Mouse (Mus musculus): ENCODE measurements around the gene Cyp4a30b. TPM values are rescaled to one million over a fixed set of nuclear protein-coding genes. Genes with fewer than 3 reads are reported as not detected.
"Not testable (repeated sequence)": the region's sequence is repeated elsewhere in the genome, so short reads cannot be mapped to it uniquely, and the experiment has no call there.

Gene Cyp4a30b
- not detected in 2 replicates for polyA plus RNA-seq (2015; fragmentation: Nextera tagmentation; extraction: Ambion mirVana)

DNA sequence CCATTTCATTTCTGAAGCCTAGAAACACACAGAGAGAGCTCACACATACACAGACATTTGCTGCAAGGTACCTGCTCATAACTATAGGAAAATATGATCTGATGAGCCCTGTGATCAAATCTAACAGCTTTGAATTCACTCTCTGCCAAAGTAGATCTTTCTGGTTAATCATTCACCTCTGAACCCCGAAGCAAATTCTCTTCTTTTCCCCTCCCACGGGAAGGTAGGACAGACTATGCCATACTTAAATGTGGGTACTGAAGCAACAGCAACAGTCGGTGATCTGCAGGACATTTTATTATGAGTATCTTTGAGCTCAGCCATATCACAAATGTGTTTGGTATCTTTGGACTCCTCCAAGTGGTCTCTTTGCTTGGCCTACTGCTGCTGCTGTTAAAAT is at the start of gene Cyp4a30b:
Cyp4a30b (plus strand) TSS at position 301 of the 400 bp plus-strand sequence.
- WGBS = 83% methylated on average over 3 of the region's 3 CpGs
- no peaks in the 10 kb centered on the region for H3K4me1 ChIP-seq
- H3K4me2 ChIP-seq (replicated peaks) = no peak within 1 kb of the TSS
- no peak within 1 kb of the TSS for H3K4me3 ChIP-seq (replicated peaks)
- no peaks in the 10 kb centered on the region for H3K36me3 ChIP-seq
- no peaks in the 10 kb centered on the region for H3K27me3 ChIP-seq
- H3K9ac ChIP-seq = no peak within 1 kb of the TSS
- H3K9me3 ChIP-seq (replicated peaks) = no peaks in the 10 kb centered on the region
- ATAC-seq (ENCODE audit: insufficient number of reproducible peaks, low FRiP score, low TSS enrichment, low read depth) = no peak
- no peak within 1 kb of the TSS for H3K27ac ChIP-seq (replicated peaks)

DNA sequence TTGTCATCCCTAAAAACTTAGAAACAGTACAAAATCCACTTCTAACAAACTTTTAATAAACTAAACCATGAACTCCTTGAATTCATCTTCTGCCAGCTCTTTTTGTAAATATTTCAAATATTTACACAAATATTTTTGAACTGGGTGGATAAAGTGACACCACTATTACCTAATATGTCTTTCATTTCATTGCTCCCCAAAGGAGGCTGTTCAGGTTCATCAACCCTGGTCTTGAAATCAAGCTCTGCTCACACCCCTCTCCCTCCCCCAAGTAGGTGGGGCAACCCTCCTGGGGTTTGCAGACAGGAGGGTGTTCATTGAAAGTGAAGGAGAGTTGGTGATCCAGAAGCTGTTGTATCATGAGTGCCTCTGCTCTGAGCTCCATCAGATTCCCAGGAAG is 41.1 kb upstream of the Cyp4a30b start, which contains the start of gene Cyp4a12b:
Cyp4a12b (plus strand) TSS at position 301 of the 400 bp plus-strand sequence.
- not testable (repeated sequence) for H3K4me3 ChIP-seq (replicated peaks)

DNA sequence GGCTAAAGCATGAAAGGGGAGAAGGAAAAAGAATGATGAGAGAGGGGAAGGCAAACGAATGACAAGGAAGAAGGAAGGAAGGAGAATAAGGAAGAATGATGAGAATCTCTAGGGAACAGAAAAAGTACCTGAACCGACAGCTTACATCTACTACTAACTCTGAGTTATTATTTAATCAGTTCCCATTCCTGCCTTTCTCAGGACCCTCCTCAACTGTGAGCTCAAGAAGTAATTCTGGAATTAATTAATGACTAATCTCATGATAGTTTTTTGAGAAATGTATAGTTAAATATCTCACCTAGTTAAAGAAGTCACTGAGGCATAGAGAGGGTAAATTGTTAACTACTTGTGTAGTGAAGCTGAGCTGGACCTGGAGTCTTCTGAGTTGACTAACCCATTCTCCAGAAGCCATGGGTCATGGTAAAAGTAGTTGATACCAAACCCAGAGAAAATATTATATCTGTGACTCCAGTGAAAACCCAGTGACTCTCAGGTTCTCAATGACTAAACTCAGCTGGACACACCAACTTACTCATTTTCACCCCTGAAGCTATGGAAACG is 1.7 kb upstream of the Cyp4a30b start:
- Histone ChIP-seq H3K27me3 (no peaks in the 10 kb centered on the region), H3K4me3 (replicated peaks) (no peak overlapping the region), H3K4me1 (no peaks in the 10 kb centered on the region), H3K36me3 (no peaks in the 10 kb centered on the region), H3K9ac (no peak overlapping the region), H3K4me2 (replicated peaks) (no peak overlapping the region), H3K27ac (replicated peaks) (no peak overlapping the region), H3K9me3 (replicated peaks) (no peaks in the 10 kb centered on the region)
- no peak for ATAC-seq (ENCODE audit: insufficient number of reproducible peaks, low FRiP score, low TSS enrichment, low read depth)
- 62% methylated on average over 3 of the region's 3 CpGs for WGBS

More for the DNA sequence above, 41.1 kb upstream of the Cyp4a30b start, which contains the start of gene Cyp4a12b:
- not testable (repeated sequence) for H3K36me3 ChIP-seq; ATAC-seq (ENCODE audit: insufficient number of reproducible peaks, low FRiP score, low TSS enrichment, low read depth); H3K9me3 ChIP-seq (replicated peaks); H3K4me2 ChIP-seq (replicated peaks); H3K9ac ChIP-seq; H3K27ac ChIP-seq (replicated peaks); H3K27me3 ChIP-seq; H3K4me1 ChIP-seq

DNA sequence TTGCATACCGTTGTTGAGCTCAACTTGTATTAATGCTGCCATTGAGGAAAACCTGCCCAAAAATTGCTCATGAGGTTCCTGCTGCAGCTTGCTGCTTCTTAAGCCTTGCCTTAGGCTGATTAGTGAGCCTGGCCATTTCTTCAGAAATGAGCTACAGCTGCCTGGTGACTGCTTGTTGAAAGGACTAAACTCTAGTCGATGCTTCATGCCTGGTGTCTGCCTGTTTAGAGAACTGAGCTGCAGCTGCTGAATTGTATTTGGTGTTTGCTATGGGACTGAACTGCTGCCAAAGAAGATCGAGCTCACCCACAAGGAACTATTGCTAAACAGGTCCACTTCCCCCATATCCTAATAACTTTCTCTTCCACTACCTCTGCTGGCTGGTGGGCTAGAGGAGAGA is 21.2 kb downstream of the Cyp4a30b start:
- not testable (repeated sequence) for H3K27ac ChIP-seq (replicated peaks); H3K36me3 ChIP-seq; H3K27me3 ChIP-seq; H3K9me3 ChIP-seq (replicated peaks); ATAC-seq (ENCODE audit: insufficient number of reproducible peaks, low FRiP score, low TSS enrichment, low read depth); H3K4me1 ChIP-seq; H3K9ac ChIP-seq; H3K4me3 ChIP-seq (replicated peaks); H3K4me2 ChIP-seq (replicated peaks)
- 64% methylated on average over 3 of the region's 3 CpGs for WGBS

DNA sequence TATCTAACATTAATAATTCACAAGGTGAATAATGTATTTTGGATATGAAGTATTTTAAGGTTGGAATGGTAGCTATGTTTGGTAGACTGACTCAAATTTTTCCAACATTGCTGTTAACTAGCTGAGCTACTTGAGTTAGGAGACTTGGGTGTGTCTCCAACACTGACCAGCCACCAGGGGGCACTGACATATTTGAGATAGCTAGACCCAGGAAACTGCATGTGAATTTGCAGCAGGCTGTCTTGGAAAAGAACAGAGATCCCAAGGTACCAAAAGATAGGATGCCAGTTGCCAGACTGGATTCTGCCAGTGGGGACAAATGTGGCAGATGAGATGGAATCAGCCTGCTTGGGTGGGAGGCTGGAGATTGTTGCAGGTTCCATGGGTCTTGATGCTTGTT is 23.6 kb downstream of the Cyp4a30b start:
- H3K4me1 ChIP-seq; H3K9me3 ChIP-seq (replicated peaks); H3K4me2 ChIP-seq (replicated peaks); H3K27ac ChIP-seq (replicated peaks); H3K9ac ChIP-seq; ATAC-seq (ENCODE audit: insufficient number of reproducible peaks, low FRiP score, low TSS enrichment, low read depth); H3K4me3 ChIP-seq (replicated peaks); H3K36me3 ChIP-seq; H3K27me3 ChIP-seq: not testable (repeated sequence)

DNA sequence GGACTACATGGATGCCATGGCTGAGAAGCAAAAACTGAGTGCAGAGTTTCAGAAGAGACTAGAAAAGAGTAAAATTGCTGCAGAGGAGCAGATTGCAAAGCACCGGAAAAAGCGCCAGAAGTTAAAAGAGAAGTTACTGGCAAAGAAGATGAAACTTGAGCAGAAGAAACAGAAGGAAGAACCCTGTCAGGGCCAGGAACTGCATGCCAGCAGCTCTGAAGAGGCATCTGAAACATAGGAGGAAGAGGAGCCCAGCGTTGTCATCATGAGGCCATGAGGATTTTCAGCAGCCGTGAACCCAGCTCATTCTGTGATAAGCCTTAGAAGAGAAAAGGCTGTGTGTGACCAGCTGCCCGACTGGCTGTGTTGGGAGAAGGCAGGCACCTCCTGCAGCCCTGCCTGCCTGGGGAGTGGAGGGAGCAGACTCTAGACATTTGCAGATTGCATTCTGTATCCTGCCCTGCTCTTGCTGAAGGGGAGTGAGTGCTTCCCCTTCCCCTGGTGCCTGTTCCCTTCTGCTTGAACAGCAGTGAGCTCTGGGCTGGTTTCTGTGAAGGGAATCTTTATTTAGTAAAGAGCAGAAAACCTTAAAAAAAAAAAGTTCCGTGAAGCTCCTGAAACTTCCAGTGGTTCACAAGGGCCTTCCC is 28.7 kb downstream of the Cyp4a30b start:
- Histone ChIP-seq H3K4me3 (replicated peaks) (no peak overlapping the region), H3K36me3 (no peaks in the 10 kb centered on the region), H3K27ac (replicated peaks) (no peak overlapping the region), H3K4me1 (no peaks in the 10 kb centered on the region), H3K9me3 (replicated peaks) (no peaks in the 10 kb centered on the region), H3K9ac (no peak overlapping the region), H3K4me2 (replicated peaks) (no peak overlapping the region), H3K27me3 (no peaks in the 10 kb centered on the region)
- whole genome bisulfite sequencing = 72% methylated on average over 6 of the region's 6 CpGs
- ATAC-seq (ENCODE audit: insufficient number of reproducible peaks, low FRiP score, low TSS enrichment, low read depth) = no peak

DNA sequence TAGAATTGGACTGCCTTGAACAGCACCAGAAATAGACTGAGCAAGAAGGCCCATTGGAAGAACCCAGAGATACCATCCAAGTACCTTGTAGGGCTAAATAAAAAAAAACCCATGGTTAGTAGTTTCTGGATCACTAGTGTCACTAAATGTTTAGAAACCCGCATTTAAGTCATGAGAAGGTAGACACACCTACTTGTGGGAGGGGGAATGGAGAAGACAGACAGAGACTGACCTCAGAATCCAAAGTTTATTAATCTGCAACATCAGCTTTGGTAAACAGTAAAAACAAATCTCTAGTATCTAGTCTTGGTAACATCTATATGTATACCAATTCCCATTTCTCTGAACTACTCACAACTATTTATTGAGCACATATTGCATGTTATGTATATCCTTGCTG is 43.6 kb downstream of the Cyp4a30b start, which contains the start of gene Cyp4a14:
Cyp4a14 (minus strand) TSS at position 142 of the 400 bp plus-strand sequence.
- Histone ChIP-seq H3K9me3 (replicated peaks) (no peaks in the 10 kb centered on the region), H3K4me1 (no peaks in the 10 kb centered on the region), H3K4me3 (replicated peaks) (no peak within 1 kb of the TSS), H3K36me3 (no peaks in the 10 kb centered on the region), H3K27me3 (no peaks in the 10 kb centered on the region), H3K9ac (no peak within 1 kb of the TSS), H3K4me2 (replicated peaks) (no peak within 1 kb of the TSS), H3K27ac (replicated peaks) (no peak within 1 kb of the TSS)
- WGBS = 72% methylated on average over 1 of the region's 1 CpGs
- no peak for ATAC-seq (ENCODE audit: insufficient number of reproducible peaks, low FRiP score, low TSS enrichment, low read depth)

DNA sequence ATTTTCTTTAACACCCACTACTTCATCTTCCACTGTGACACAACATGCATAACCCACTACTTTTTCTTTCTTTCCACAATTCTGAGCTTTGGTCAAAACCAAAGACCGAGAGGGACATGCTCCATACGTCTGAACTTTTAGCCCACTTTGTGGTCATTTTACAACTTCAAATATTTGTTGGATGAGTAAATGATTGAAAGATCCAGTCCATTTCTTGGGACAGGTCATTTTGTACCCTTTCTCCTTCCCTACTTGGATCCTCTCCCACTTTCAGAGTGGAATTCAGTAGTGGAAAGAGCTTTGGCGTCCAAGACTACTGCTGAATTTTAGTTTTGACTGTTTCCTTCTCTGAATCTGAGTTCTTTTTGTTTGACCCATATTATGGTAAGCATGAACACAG is 45.1 kb downstream of the Cyp4a30b start:
- H3K4me2 ChIP-seq (replicated peaks) = no peak overlapping the region
- no peak overlapping the region for H3K9ac ChIP-seq
- H3K4me1 ChIP-seq = no peaks in the 10 kb centered on the region
- WGBS = 85% methylated on average over 3 of the region's 3 CpGs
- H3K27me3 ChIP-seq = no peaks in the 10 kb centered on the region
- no peak overlapping the region for H3K4me3 ChIP-seq (replicated peaks)
- no peaks in the 10 kb centered on the region for H3K9me3 ChIP-seq (replicated peaks)
- H3K27ac ChIP-seq (replicated peaks) = no peak overlapping the region
- ATAC-seq (ENCODE audit: insufficient number of reproducible peaks, low FRiP score, low TSS enrichment, low read depth) = no peak
- no peaks in the 10 kb centered on the region for H3K36me3 ChIP-seq

DNA sequence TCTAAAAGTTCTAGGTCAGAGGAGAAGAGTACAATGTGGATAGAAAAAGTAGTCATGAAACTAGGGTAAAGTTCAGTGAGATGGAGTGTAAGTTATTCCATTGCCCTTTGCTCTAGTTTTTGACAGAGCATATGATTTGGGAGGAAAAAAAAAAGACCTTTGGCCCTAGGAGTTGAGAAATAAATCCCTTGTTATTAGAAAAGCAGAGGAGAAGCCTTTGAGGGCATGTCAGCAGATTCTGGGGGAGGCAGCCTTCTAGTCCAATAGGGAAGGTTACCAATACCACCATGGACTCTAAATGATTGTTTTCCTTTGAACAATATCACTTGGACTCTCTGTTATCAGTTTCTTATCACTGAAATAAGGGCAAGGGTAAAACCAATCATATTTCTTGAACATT is 61.6 kb downstream of the Cyp4a30b start:
- not testable (repeated sequence) for H3K36me3 ChIP-seq; ATAC-seq (ENCODE audit: insufficient number of reproducible peaks, low FRiP score, low TSS enrichment, low read depth); H3K4me2 ChIP-seq (replicated peaks); H3K9ac ChIP-seq; H3K4me3 ChIP-seq (replicated peaks); H3K27ac ChIP-seq (replicated peaks); H3K27me3 ChIP-seq; H3K9me3 ChIP-seq (replicated peaks); H3K4me1 ChIP-seq

DNA sequence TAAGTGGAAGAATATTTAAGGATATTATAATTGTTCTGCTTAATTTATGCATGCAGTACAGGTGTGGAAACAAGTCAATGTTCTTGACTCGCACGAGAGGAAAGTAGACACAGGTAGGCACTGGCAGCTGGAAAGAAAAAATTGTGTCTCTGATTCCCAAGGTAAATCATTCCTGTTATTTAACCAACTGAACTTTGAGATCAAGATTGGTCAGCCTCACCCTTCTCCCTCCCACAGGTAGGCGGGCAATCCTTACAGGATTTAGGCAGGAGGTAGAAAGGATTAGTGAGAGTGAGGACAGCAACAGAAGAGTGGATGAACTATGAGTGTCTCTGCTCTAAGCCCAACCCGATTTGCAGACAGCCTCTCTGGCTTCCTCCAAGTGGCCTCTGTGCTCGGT is 65.6 kb downstream of the Cyp4a30b start, which contains the start of gene Cyp4a10:
Cyp4a10 (plus strand) TSS at position 265 of the 400 bp plus-strand sequence.
- 74% methylated on average over 5 of the region's 5 CpGs for WGBS
- not testable (repeated sequence) for H3K4me2 ChIP-seq (replicated peaks); ATAC-seq (ENCODE audit: insufficient number of reproducible peaks, low FRiP score, low TSS enrichment, low read depth)

DNA sequence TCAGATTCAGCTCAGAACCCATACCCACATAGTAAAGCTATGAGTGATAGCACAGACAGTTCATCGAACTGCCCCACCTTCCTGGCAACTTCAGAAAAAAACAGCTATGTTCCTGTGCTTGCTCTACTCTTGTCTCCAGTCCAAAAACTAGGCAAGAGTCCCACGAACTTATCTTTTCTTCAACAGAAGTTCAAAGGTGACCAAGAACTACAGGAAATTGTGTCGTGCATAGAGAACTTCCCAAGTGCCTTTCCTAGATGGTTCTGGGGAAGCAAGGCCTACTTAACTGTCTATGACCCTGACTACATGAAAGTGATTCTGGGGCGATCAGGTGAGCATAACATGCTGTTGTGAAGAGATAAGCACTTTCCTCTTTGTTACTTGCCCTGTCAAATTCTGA is 67.0 kb downstream of the Cyp4a30b start:
- Histone ChIP-seq H3K27ac (replicated peaks) (no peak overlapping the region), H3K4me3 (replicated peaks) (no peak overlapping the region), H3K36me3 (no peaks in the 10 kb centered on the region), H3K9ac (no peak overlapping the region), H3K4me1 (no peaks in the 10 kb centered on the region), H3K27me3 (no peaks in the 10 kb centered on the region), H3K4me2 (replicated peaks) (no peak overlapping the region), H3K9me3 (replicated peaks) (no peaks in the 10 kb centered on the region)
- 72% methylated on average over 4 of the region's 4 CpGs for WGBS
- ATAC-seq (ENCODE audit: insufficient number of reproducible peaks, low FRiP score, low TSS enrichment, low read depth) = no peak

More for the DNA sequence above, 65.6 kb downstream of the Cyp4a30b start, which contains the start of gene Cyp4a10:
- not testable (repeated sequence) for H3K36me3 ChIP-seq; H3K27ac ChIP-seq (replicated peaks); H3K9me3 ChIP-seq (replicated peaks); H3K9ac ChIP-seq; H3K4me1 ChIP-seq; H3K4me3 ChIP-seq (replicated peaks); H3K27me3 ChIP-seq
